Mouse (Mus musculus) left cerebral cortex, adult 18-20 months (tissue): ENCODE data around the gene Tspan7. TPM values are rescaled to one million over a fixed set of nuclear protein-coding genes. Genes with fewer than 3 reads are reported as not detected.
A peak's percentile ranks its signal among the peaks of the same experiment; 100 is the strongest.

Experiments used
- DNase-seq, 2 experiments: peaks; one replicate each; pipeline ENCODE4 v3.0.0; 2021 to 2022; ENCODE audit warnings: low spot score in 2 of 2, mixed read lengths in 1 of 2
- long read RNA-seq, 2 experiments: library from polyadenylated mRNA; stranded (forward); transcript quantifications; one replicate each; pipeline ENCODE4 v2.0.0; 2021
- total RNA-seq, 2 experiments: library from RNA; stranded (reverse); gene quantifications; 2 replicates each; pipeline ENCODE4 v1.2.3; 2021

Gene Tspan7
- total RNA-seq = 1,000 to 10,000 TPM; 1,249 to 1,400 TPM
- long read RNA-seq, experiment 1, transcript Tspan7-201 (8 exons, 1,733 nt) = major isoform, 1,499 of 1,741 reads
- long read RNA-seq, experiment 1, partial matches to known transcripts = 224 of 1,741 reads
- long read RNA-seq, experiment 1, other reads (novel, unspliced or antisense) = 18 of 1,741 reads
- long read RNA-seq, experiment 2, transcript Tspan7-201 (8 exons, 1,733 nt) = major isoform, 926 of 1,162 reads
- long read RNA-seq, experiment 2, partial matches to known transcripts = 221 of 1,162 reads
- long read RNA-seq, experiment 2, other reads (novel, unspliced or antisense) = 15 of 1,162 reads

GRCm38 (mm10) chrX:10484872-10485569 lies at the start of gene Tspan7:
Gene Tspan7, plus strand, starts transcription at chrX:10485158.
- DNase-seq = peak; percentile 48 to 53

- peak; percentile 32 to 44 for DNase-seq
Measured at GRCm38 (mm10) chrX:10449323-10449980, 35.5 kb upstream of the Tspan7 start.

GRCm38 (mm10) chrX:10450143-10451060 lies 34.6 kb upstream of the Tspan7 start:
- DNase-seq = peak; percentile 22 to 33

GRCm38 (mm10) chrX:10453798-10454197 lies 31.2 kb upstream of the Tspan7 start:
- no peak for DNase-seq

- DNase-seq = no peak
Measured at GRCm38 (mm10) chrX:10457256-10457655, 27.7 kb upstream of the Tspan7 start.

- DNase-seq = no peak
Measured at GRCm38 (mm10) chrX:10477088-10477487, 7.9 kb upstream of the Tspan7 start.

- no peak for DNase-seq
Measured at GRCm38 (mm10) chrX:10479031-10479886, 5.7 kb upstream of the Tspan7 start.

GRCm38 (mm10) chrX:10479943-10480342 lies 5.0 kb upstream of the Tspan7 start:
- DNase-seq = no peak

- DNase-seq = peak; percentile 42 to 59
Measured at GRCm38 (mm10) chrX:10485664-10486211, 780 bp downstream of the Tspan7 start.

- DNase-seq = no peak
Measured at GRCm38 (mm10) chrX:10498580-10498979, 13.6 kb downstream of the Tspan7 start.

- no peak for DNase-seq
Measured at GRCm38 (mm10) chrX:10502616-10503015, 17.7 kb downstream of the Tspan7 start.

GRCm38 (mm10) chrX:10514417-10514816 lies 29.5 kb downstream of the Tspan7 start:
- no peak for DNase-seq

GRCm38 (mm10) chrX:10514971-10515370 lies 30.0 kb downstream of the Tspan7 start:
- no peak for DNase-seq

- DNase-seq = no peak
Measured at GRCm38 (mm10) chrX:10516448-10516847, 31.5 kb downstream of the Tspan7 start.

- DNase-seq = no peak
Measured at GRCm38 (mm10) chrX:10516925-10517324, 32.0 kb downstream of the Tspan7 start.

GRCm38 (mm10) chrX:10517756-10518155 lies 32.8 kb downstream of the Tspan7 start:
- DNase-seq = no peak

GRCm38 (mm10) chrX:10518510-10518909 lies 33.6 kb downstream of the Tspan7 start:
- no peak for DNase-seq

GRCm38 (mm10) chrX:10535450-10535849 lies 50.5 kb downstream of the Tspan7 start:
- DNase-seq = no peak

GRCm38 (mm10) chrX:10539009-10539408 lies 54.1 kb downstream of the Tspan7 start:
- DNase-seq = no peak
